Mouse (Mus musculus) bone marrow, adult 2 months (tissue): Measurements from ENCODE around the gene Lhpp.

Experiments
- CTCF ChIP-seq: fragments of 200-500 bp; IDR thresholded peaks from 2 replicates; pipeline ENCODE4 v1.5.1; 2011; ENCODE audit warnings: low read length, control low read depth; ENCODE audit not compliant: control insufficient read depth, insufficient read depth
- POLR2A ChIP-seq: fragments of 200-500 bp; IDR thresholded peaks from 2 replicates; pipeline ENCODE4 v1.6.1; 2011; ENCODE audit warnings: low read depth, mild to moderate bottlenecking, control low read depth, low read length, borderline replicate concordance; ENCODE audit not compliant: control insufficient read depth

DNA sequence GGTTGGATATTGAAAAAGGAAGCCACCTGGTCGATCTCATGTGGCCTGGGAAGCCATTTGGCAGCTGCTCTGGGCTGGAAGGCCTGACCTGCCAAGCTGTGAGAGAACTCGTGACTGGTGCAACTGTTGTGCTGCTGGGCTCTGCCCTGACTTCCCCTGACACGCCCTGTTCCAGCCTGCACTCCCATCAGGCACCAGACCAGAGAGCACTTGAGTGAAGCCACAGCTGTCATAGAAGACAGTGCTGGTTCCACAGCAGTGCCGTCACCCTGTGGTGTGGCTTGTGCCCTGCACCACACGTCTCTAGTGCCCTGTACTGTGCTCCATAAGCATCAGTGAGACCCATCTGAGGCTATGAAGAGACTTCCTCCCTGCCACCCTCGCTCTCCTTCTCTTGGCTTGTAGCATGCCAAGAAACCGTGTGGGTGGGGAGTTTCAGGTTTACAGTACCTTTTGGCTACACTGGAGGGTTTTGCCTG lies 62.1 kb downstream of the Lhpp start:
- TF ChIP-seq CTCF (peak; percentile 24; the same call in 1 of the 2 replicates), POLR2A (0 out of 2 replicates have a peak, but pooled peaks have one; percentile 59)
